8 mouse cellular contexts compared by ENCODE assay signal in genomic region chr6:21851596-21852343, GRCm38 (mm10). TPM values are rescaled to one million over a fixed set of nuclear protein-coding genes. Genes with fewer than 3 reads are reported as not detected.
DNase-seq lines count a peak whose midpoint lies in the region; ATAC-seq and TF ChIP-seq lines count a peak whose summit lies in the region.

No protein-coding gene starts in this region.

- peak overlapping the region; percentile 88 for H3K4me3 ChIP-seq in embryonic facial prominence, embryonic 14.5 days (ENCODE audit: low read depth, low read length)
- H3K4me3 ChIP-seq in heart, embryonic 11.5 days (ENCODE audit: low read depth, low read length), result peak overlapping the region; percentile 73
- H3K4me3 ChIP-seq in kidney, embryonic 15.5 days (replicated peaks), result peak overlapping the region; percentile 84
- peak overlapping the region; percentile 61 for H3K4me3 ChIP-seq in limb, embryonic 14.5 days (replicated peaks; ENCODE audit: low read length)
- H3K4me3 ChIP-seq in midbrain, embryonic 16.5 days (ENCODE audit: low read depth, low read length), result peak overlapping the region; percentile 92
- H3K4me3 ChIP-seq in stomach, postnatal 0 days (ENCODE audit: low read depth, low read length), result peak overlapping the region; percentile 82

- no peaks in the 10 kb centered on the region; the same call in 1 of the 2 replicates for H3K4me1 ChIP-seq in embryonic facial prominence, embryonic 14.5 days (ENCODE audit: control insufficient read depth, insufficient read depth, low read length)
- H3K4me1 ChIP-seq in heart, embryonic 11.5 days (ENCODE audit: control insufficient read depth, insufficient read depth, low read length), result peaks cover 3% of the 10 kb centered on the region; the same call in 1 of the 2 replicates
- peaks cover 15% of the 10 kb centered on the region for H3K4me1 ChIP-seq in kidney, embryonic 15.5 days
- H3K4me1 ChIP-seq in limb, embryonic 14.5 days (ENCODE audit: control insufficient read depth, insufficient read depth, low read length), result peaks cover 8% of the 10 kb centered on the region; the same call in 1 of the 2 replicates
- H3K4me1 ChIP-seq in midbrain, embryonic 16.5 days (ENCODE audit: control insufficient read depth, insufficient read depth, low read length), result peaks cover 14% of the 10 kb centered on the region; the same call in 1 of the 2 replicates
- no peaks in the 10 kb centered on the region; the same call in 1 of the 2 replicates for H3K4me1 ChIP-seq in stomach, postnatal 0 days (replicated peaks; ENCODE audit: control insufficient read depth, insufficient read depth)

- peak overlapping the region; percentile 80 for H3K27ac ChIP-seq in embryonic facial prominence, embryonic 14.5 days (replicated peaks; ENCODE audit: low read depth, low read length)
- H3K27ac ChIP-seq in heart, embryonic 11.5 days (ENCODE audit: low read depth, low read length), result peak overlapping the region; percentile 97
- peak overlapping the region; percentile 95 for H3K27ac ChIP-seq in kidney, embryonic 15.5 days
- H3K27ac ChIP-seq in limb, embryonic 14.5 days (replicated peaks; ENCODE audit: low read depth, low read length), result peak overlapping the region; percentile 84
- peak overlapping the region; percentile 84 for H3K27ac ChIP-seq in midbrain, embryonic 16.5 days (ENCODE audit: low read length)
- peak overlapping the region; percentile 86 for H3K27ac ChIP-seq in stomach, postnatal 0 days (replicated peaks)

- ATAC-seq in embryonic facial prominence, embryonic 14.5 days (ENCODE audit: low read depth), result peak; percentile 90
- peak; percentile 79 for ATAC-seq in heart, embryonic 11.5 days (replicated peaks; ENCODE audit: insufficient number of reproducible peaks, low FRiP score, low TSS enrichment)
- peak; percentile 90 for ATAC-seq in kidney, embryonic 15.5 days (replicated peaks; ENCODE audit: low FRiP score)
- ATAC-seq in limb, embryonic 14.5 days (ENCODE audit: low FRiP score, low read depth), result peak; percentile 86
- ATAC-seq in midbrain, embryonic 16.5 days, result peak; percentile 91
- ATAC-seq in stomach, postnatal 0 days (ENCODE audit: low FRiP score, low TSS enrichment), result peak; percentile 87

- H3K4me2 ChIP-seq in embryonic facial prominence, embryonic 14.5 days (ENCODE audit: low read depth, low read length), result peak overlapping the region; percentile 62
- peak overlapping the region; percentile 88 for H3K4me2 ChIP-seq in heart, embryonic 11.5 days
- peak overlapping the region; percentile 85 for H3K4me2 ChIP-seq in kidney, embryonic 15.5 days
- H3K4me2 ChIP-seq in limb, embryonic 14.5 days (replicated peaks; ENCODE audit: low read depth, low read length, severe bottlenecking), result peak overlapping the region; percentile 78
- peak overlapping the region; percentile 71 for H3K4me2 ChIP-seq in midbrain, embryonic 16.5 days (ENCODE audit: low read length)
- H3K4me2 ChIP-seq in stomach, postnatal 0 days (replicated peaks; ENCODE audit: low read depth), result peak overlapping the region; percentile 90

- no peaks in the 10 kb centered on the region for H3K9me3 ChIP-seq in embryonic facial prominence, embryonic 14.5 days (ENCODE audit: control insufficient read depth, low read length)
- H3K9me3 ChIP-seq in heart, embryonic 11.5 days (replicated peaks; ENCODE audit: control insufficient read depth, low read length), result no peaks in the 10 kb centered on the region
- H3K9me3 ChIP-seq in kidney, embryonic 15.5 days (replicated peaks), result no peaks in the 10 kb centered on the region
- no peaks in the 10 kb centered on the region for H3K9me3 ChIP-seq in limb, embryonic 14.5 days (ENCODE audit: control insufficient read depth, low read length)
- H3K9me3 ChIP-seq in midbrain, embryonic 16.5 days (replicated peaks; ENCODE audit: control insufficient read depth, low read length, poor library complexity, severe bottlenecking), result no peaks in the 10 kb centered on the region
- no peaks in the 10 kb centered on the region for H3K9me3 ChIP-seq in stomach, postnatal 0 days (ENCODE audit: control insufficient read depth, low read length)

- TF ChIP-seq EP300 in stomach, postnatal 0 days (optimal IDR thresholded peaks at IDR 0.05), result no peak

- 0 out of 2 replicates have a peak, but pooled peaks have one; percentile 42 for TF ChIP-seq POLR2A in limb, embryonic 14.5 days (IDR thresholded peaks at IDR 0.05; ENCODE audit: borderline replicate concordance, extremely low read depth, insufficient read depth, insufficient read length)

- TF ChIP-seq CTCF in stomach, postnatal 0 days (IDR thresholded peaks at IDR 0.05; ENCODE audit: low read depth), result peak; percentile 62

- WGBS in embryonic facial prominence, embryonic 14.5 days, result under 1% methylated on average over 51 of the region's 62 CpGs
- WGBS in heart, embryonic 11.5 days (ENCODE audit: insufficient replicate concordance), result 0% methylated on average over 57 of the region's 62 CpGs
- WGBS in kidney, embryonic 15.5 days, result 0% methylated on average over 61 of the region's 62 CpGs
- under 1% methylated on average over 58 of the region's 62 CpGs for WGBS in limb, embryonic 14.5 days
- WGBS in midbrain, embryonic 16.5 days, result under 1% methylated on average over 52 of the region's 62 CpGs
- WGBS in stomach, postnatal 0 days, result under 1% methylated on average over 61 of the region's 62 CpGs

- peak overlapping the region; percentile 81 for H3K9ac ChIP-seq in embryonic facial prominence, embryonic 14.5 days (ENCODE audit: low read depth, low read length)
- H3K9ac ChIP-seq in heart, embryonic 11.5 days (ENCODE audit: low read depth, low read length), result peak overlapping the region; percentile 85
- H3K9ac ChIP-seq in kidney, embryonic 15.5 days, result peak overlapping the region; percentile 84
- peak overlapping the region; percentile 87 for H3K9ac ChIP-seq in limb, embryonic 14.5 days (ENCODE audit: low read depth, low read length, severe bottlenecking)
- H3K9ac ChIP-seq in midbrain, embryonic 16.5 days (ENCODE audit: low read depth, low read length), result peak overlapping the region; percentile 88
- peak overlapping the region; percentile 76 for H3K9ac ChIP-seq in stomach, postnatal 0 days (ENCODE audit: low read length)

- DNase-seq in 3T3-L1 (ENCODE audit: low read depth, low spot score), result peak; percentile 89
- DNase-seq in adrenal gland, postnatal 4 days (ENCODE audit: low spot score in 2 of 2), result peak; percentile 37 to 48
- peak; percentile 90 for DNase-seq in embryonic facial prominence, embryonic 14.5 days (ENCODE audit: low spot score)
- DNase-seq in limb, embryonic 14.5 days (ENCODE audit: low spot score), result peak; percentile 72
- peak; percentile 80 for DNase-seq in stomach, postnatal 0 days (ENCODE audit: low spot score)

- H3K27me3 ChIP-seq in embryonic facial prominence, embryonic 14.5 days (replicated peaks; ENCODE audit: control insufficient read depth, insufficient read depth, low read length), result no peaks in the 10 kb centered on the region
- no peaks in the 10 kb centered on the region for H3K27me3 ChIP-seq in heart, embryonic 11.5 days (ENCODE audit: control insufficient read depth, insufficient read depth, low read length)
- peaks cover 10% of the 10 kb centered on the region; the same call in 1 of the 2 replicates for H3K27me3 ChIP-seq in kidney, embryonic 15.5 days
- no peaks in the 10 kb centered on the region for H3K27me3 ChIP-seq in limb, embryonic 14.5 days (ENCODE audit: control insufficient read depth, insufficient read depth, low read length)
- H3K27me3 ChIP-seq in midbrain, embryonic 16.5 days (ENCODE audit: control insufficient read depth, insufficient read depth, low read depth, low read length), result no peaks in the 10 kb centered on the region
- no peaks in the 10 kb centered on the region for H3K27me3 ChIP-seq in stomach, postnatal 0 days (ENCODE audit: control insufficient read depth, insufficient read depth, low read length)

- no peaks in the 10 kb centered on the region for H3K36me3 ChIP-seq in embryonic facial prominence, embryonic 14.5 days (ENCODE audit: control insufficient read depth, insufficient read depth, low read length)
- H3K36me3 ChIP-seq in heart, embryonic 11.5 days (ENCODE audit: control insufficient read depth, insufficient read depth, low read length), result peaks cover 3% of the 10 kb centered on the region
- peaks cover 8% of the 10 kb centered on the region; the same call in 1 of the 2 replicates for H3K36me3 ChIP-seq in kidney, embryonic 15.5 days
- no peaks in the 10 kb centered on the region; the same call in 1 of the 2 replicates for H3K36me3 ChIP-seq in limb, embryonic 14.5 days (ENCODE audit: control insufficient read depth, insufficient read depth, low read length)
- H3K36me3 ChIP-seq in midbrain, embryonic 16.5 days (ENCODE audit: control insufficient read depth, insufficient read depth, low read length), result 0 out of 2 replicates have a peak, but pooled peaks cover 6% of the 10 kb centered on the region
- H3K36me3 ChIP-seq in stomach, postnatal 0 days (ENCODE audit: control insufficient read depth, insufficient read depth, low read length), result no peaks in the 10 kb centered on the region

RNA-seq across cellular contexts. Expression of gene Tspan12, which starts 0.5 kb away (rescaled TPM):
- total RNA-seq in adrenal gland, postnatal 4 days (2021), result 100 to 1,000 TPM; 114 to 129 TPM
- 50.5 and 52.8 TPM in 2 replicates for polyA plus RNA-seq in embryonic facial prominence, embryonic 14.5 days (2014; fragmentation: Nextera tagmentation; extraction: Ambion mirVana)
- 70.1 and 74.8 TPM in 2 replicates for polyA plus RNA-seq in heart, embryonic 11.5 days (2014; fragmentation: Nextera tagmentation; extraction: Ambion mirVana)
- 58.5 and 62.6 TPM in 2 replicates for polyA plus RNA-seq in kidney, embryonic 15.5 days (2015; fragmentation: Nextera tagmentation; extraction: Ambion mirVana)
- polyA plus RNA-seq in limb, embryonic 14.5 days (2012; rRNA removed), result 10.2 and 10.5 TPM in 2 replicates
- polyA plus RNA-seq in limb, embryonic 14.5 days (2014; fragmentation: Nextera tagmentation; extraction: Ambion mirVana), result 34.0 and 39.6 TPM in 2 replicates
- 59.2 and 63.2 TPM in 2 replicates for polyA plus RNA-seq in midbrain, embryonic 16.5 days (2015; fragmentation: Nextera tagmentation; extraction: Ambion mirVana)
- 25.0 TPM in 2 replicates for polyA plus RNA-seq in stomach, postnatal 0 days (2015; fragmentation: Nextera tagmentation; extraction: Ambion mirVana)

Comparison
In these comparisons a context has a peak if more than half of its experiments do, and no peak if none do; other contexts are left out.
1. Peak in every context shown above with its lines: DNase-seq, ATAC-seq, H3K4me3 ChIP-seq and H3K27ac ChIP-seq.